Mouse (Mus musculus): Measurements from ENCODE around the gene Arrdc4.

GRCm38 (mm10) chr7:68717498-68717897, 31.5 kb downstream of the Arrdc4 start:
- TF ChIP-seq CTCF (IDR thresholded peaks at IDR 0.05; ENCODE audit: low read depth, low read length) (no peak), EP300 (IDR thresholded peaks at IDR 0.05; ENCODE audit: insufficient read depth, low read depth, low read length) (no peak), POLR2A (IDR thresholded peaks at IDR 0.05; ENCODE audit: insufficient read depth, low read length) (no peak)

Data from ES-Bruce4 (cell line).